Mouse (Mus musculus) heart, adult 2 months (tissue): ENCODE measurements at regions not wholly inside any gene's neighbourhood (a gene's known extent, or its start where the extent isn't known, plus 50 kb on each side); places are given as distances from the start of the nearest gene placed in this dataset.

Experiments used
- DNase-seq, 2 experiments: peaks; one replicate each; pipeline ENCODE4 v3.0.0; 2021
- H3K27ac ChIP-seq: fragments of 200-600 bp; 2 replicates; pipeline ENCODE4 v1.8.1; 2022
- H3K27me3 ChIP-seq: fragments of 200-500 bp; 2 replicates; pipeline ENCODE4 v1.6.1; 2012; ENCODE audit warnings: mild to moderate bottlenecking, low read length, inconsistent platforms, mixed read lengths; ENCODE audit not compliant: control insufficient read depth, insufficient read depth
- H3K36me3 ChIP-seq: fragments of 200-500 bp; 2 replicates; pipeline ENCODE4 v1.6.1; 2012; ENCODE audit warnings: low read length, inconsistent platforms; ENCODE audit not compliant: control insufficient read depth, insufficient read depth
- H3K4me1 ChIP-seq: fragments of 200-500 bp; 2 replicates; pipeline ENCODE4 v1.6.1; 2011; ENCODE audit warnings: low read length; ENCODE audit not compliant: control insufficient read depth, insufficient read depth
- H3K4me3 ChIP-seq: fragments of 200-600 bp; 2 replicates; pipeline ENCODE4 v1.8.1; 2022
- H3K79me2 ChIP-seq: fragments of 200-500 bp; replicated peaks from 2 replicates; pipeline ENCODE4 v1.6.1; 2012; ENCODE audit warnings: mild to moderate bottlenecking, inconsistent platforms, low read length, moderate library complexity, mixed read lengths; ENCODE audit not compliant: control insufficient read depth, insufficient read depth
- H3K9ac ChIP-seq: fragments of 200-500 bp; 2 replicates; pipeline ENCODE4 v1.6.1; 2012; ENCODE audit warnings: low read depth, mild to moderate bottlenecking, control low read depth, inconsistent platforms, low read length, mixed read lengths
- CTCF ChIP-seq: fragments of 200-600 bp; IDR thresholded peaks from 2 replicates; pipeline ENCODE4 v1.8.1; 2022; ENCODE audit warnings: antibody characterized with exemption, mild to moderate bottlenecking, moderate library complexity
- EP300 ChIP-seq: fragments of 200-500 bp; IDR thresholded peaks from 2 replicates; pipeline ENCODE4 v1.6.1; 2011; ENCODE audit warnings: low read depth, low read length, control low read depth; ENCODE audit not compliant: insufficient read depth
- POLR2A ChIP-seq: fragments of 200-500 bp; IDR thresholded peaks from 2 replicates; pipeline ENCODE4 v1.6.1; 2011; ENCODE audit warnings: mild to moderate bottlenecking, low read depth, low read length, control low read depth; ENCODE audit not compliant: insufficient read depth
- WGBS: fragments of 180-500 bp; shearing (Covaris S2); methylation state at CpG from one replicate; pipeline ENCODE4 v1.1.7; 2018; 5-methylcytosine and 5-hydroxymethylcytosine counted together
- intact Hi-C: fragments of 180-260 bp; cut with DNase I; formaldehyde crosslinking; loops from one replicate; pipeline ENCODE4 v1.15.1; 2025

- Histone ChIP-seq H3K36me3 (no peaks in the 10 kb centered on the region), H3K4me3 (no peak overlapping the region), H3K79me2 (no peaks in the 10 kb centered on the region), H3K9ac (no peak overlapping the region), H3K4me1 (peaks cover 16% of the 10 kb centered on the region), H3K27ac (no peak overlapping the region; the same call in none of the 2 replicates), H3K27me3 (no peaks in the 10 kb centered on the region)
- intact Hi-C loops: no loop called here
- TF ChIP-seq EP300 (no peak), POLR2A (no peak), CTCF (no peak)
- 60% methylated on average over 6 of the region's 6 CpGs for WGBS
- DNase-seq: no peak
Observed at GRCm38 (mm10) chr9:61314630-61315179, 57.5 kb upstream of the Tle3 start.

GRCm38 (mm10) chr9:61315371-61316298 lies 56.5 kb upstream of the Tle3 start:
- 24% methylated on average over 17 of the region's 17 CpGs for WGBS
- H3K27ac ChIP-seq: peak overlapping the region; percentile 39
- intact Hi-C loops: loop anchor here (1.0 kb wide), 1 partner anchor 34 kb away; no protein-coding TSS in a partner anchor
- no peaks in the 10 kb centered on the region for H3K27me3 ChIP-seq
- no peaks in the 10 kb centered on the region for H3K36me3 ChIP-seq
- no peaks in the 10 kb centered on the region for H3K79me2 ChIP-seq
- 0 out of 2 replicates have a peak, but pooled peaks have one; percentile 9 for TF ChIP-seq EP300
- TF ChIP-seq POLR2A: no peak
- peak; percentile 61 to 75 for DNase-seq
- no peak overlapping the region for H3K9ac ChIP-seq
- peaks cover 16% of the 10 kb centered on the region for H3K4me1 ChIP-seq
- no peak overlapping the region for H3K4me3 ChIP-seq

GRCm38 (mm10) chr9:61316442-61316841 lies 55.7 kb upstream of the Tle3 start:
- H3K79me2 ChIP-seq: no peaks in the 10 kb centered on the region
- no peaks in the 10 kb centered on the region for H3K27me3 ChIP-seq
- H3K4me3 ChIP-seq: no peak overlapping the region
- no peak overlapping the region for H3K27ac ChIP-seq
- intact Hi-C loops: loop anchor here (1.0 kb wide), 1 partner anchor 33 kb away; no protein-coding TSS in a partner anchor
- no peak for DNase-seq
- 42% methylated on average over 4 of the region's 4 CpGs for WGBS
- no peaks in the 10 kb centered on the region for H3K36me3 ChIP-seq
- no peak overlapping the region for H3K9ac ChIP-seq
- peaks cover 17% of the 10 kb centered on the region for H3K4me1 ChIP-seq
- TF ChIP-seq CTCF: no peak
- TF ChIP-seq EP300: no peak
- TF ChIP-seq POLR2A: no peak

GRCm38 (mm10) chr9:61319721-61320120 lies 52.4 kb upstream of the Tle3 start:
- TF ChIP-seq POLR2A: no peak
- Histone ChIP-seq H3K79me2 (no peaks in the 10 kb centered on the region), H3K27ac (no peak overlapping the region), H3K36me3 (no peaks in the 10 kb centered on the region), H3K4me3 (no peak overlapping the region), H3K4me1 (peaks cover 20% of the 10 kb centered on the region), H3K27me3 (no peaks in the 10 kb centered on the region), H3K9ac (no peak overlapping the region)
- 67% methylated on average over 6 of the region's 6 CpGs for WGBS
- no peak for DNase-seq
- intact Hi-C loops: no loop called here

- H3K79me2 ChIP-seq: no peaks in the 10 kb centered on the region
Observed at GRCm38 (mm10) chr9:61321314-61321713, 50.9 kb upstream of the Tle3 start.

GRCm38 (mm10) chr9:61321825-61322224 lies 50.3 kb upstream of the Tle3 start:
- no peak for TF ChIP-seq POLR2A
- no peak for TF ChIP-seq EP300
- TF ChIP-seq CTCF: no peak
- intact Hi-C loops: no loop called here
- H3K79me2 ChIP-seq: no peaks in the 10 kb centered on the region
- DNase-seq: peak in 1 of 2 experiments; percentile 35
- H3K4me3 ChIP-seq: no peak overlapping the region
- H3K27ac ChIP-seq: no peak overlapping the region
- H3K27me3 ChIP-seq: no peaks in the 10 kb centered on the region; the same call in 1 of the 2 replicates
- peaks cover 6% of the 10 kb centered on the region for H3K4me1 ChIP-seq
- H3K36me3 ChIP-seq: no peaks in the 10 kb centered on the region
- WGBS: 31% methylated on average over 8 of the region's 8 CpGs
- H3K9ac ChIP-seq: no peak overlapping the region

More at GRCm38 (mm10) chr9:61321314-61321713, 50.9 kb upstream of the Tle3 start:
- Histone ChIP-seq H3K36me3 (no peaks in the 10 kb centered on the region), H3K27ac (no peak overlapping the region), H3K9ac (no peak overlapping the region), H3K4me1 (peaks cover 8% of the 10 kb centered on the region), H3K27me3 (no peaks in the 10 kb centered on the region; the same call in 1 of the 2 replicates), H3K4me3 (no peak overlapping the region)
- WGBS: 52% methylated on average over 1 of the region's 1 CpGs
- intact Hi-C loops: no loop called here
- DNase-seq: no peak
- no peak for TF ChIP-seq CTCF
- TF ChIP-seq POLR2A: no peak
- TF ChIP-seq EP300: no peak
